Mouse (Mus musculus) heart, postnatal 25 days (tissue): ENCODE data around the gene 1190007I07Rik. TPM values are rescaled to one million over a fixed set of nuclear protein-coding genes. Genes with fewer than 3 reads are reported as not detected.
"Not testable (repeated sequence)": the region's sequence is repeated elsewhere in the genome, so short reads cannot be mapped to it uniquely, and the experiment has no call there.

Experiments
- DNase-seq: peaks from one replicate; pipeline ENCODE4 v3.0.0; 2022; ENCODE audit warnings: low spot score
- intact Hi-C: fragments of 180-260 bp; cut with DNase I; formaldehyde crosslinking; loops from one replicate; pipeline ENCODE4 v1.15.1; 2025
- total RNA-seq, 2 experiments: library from RNA; stranded (reverse); gene quantifications; 2 replicates each; pipeline ENCODE4 v1.2.3; 2021

Gene 1190007I07Rik
- total RNA-seq, 2 experiments from 2014 or later: 29.3 to 31.4 TPM

GRCm38 (mm10) chr10:82630497-82630896 is 7.5 kb upstream of the 1190007I07Rik start:
- no peak for DNase-seq
- intact Hi-C loops: no loop called here

- intact Hi-C loops: loop anchor here (10.0 kb wide), 2 partner anchors 915 to 1005 kb away; partner anchors contain the start of genes Ankrd24, Sirt6 and Washc4
- peak; percentile 87 for DNase-seq
Observed at GRCm38 (mm10) chr10:82629586-82630255, 6.7 kb upstream of the 1190007I07Rik start, which contains the start of gene Tdg. Gene Tdg (plus strand): TSS chr10:82629828.

GRCm38 (mm10) chr10:82629111-82629585 is 6.1 kb upstream of the 1190007I07Rik start:
- intact Hi-C loops: loop anchor here (10.0 kb wide), 2 partner anchors 916 to 1004 kb away; partner anchors contain the start of genes Ankrd24, Sirt6 and Washc4
- no peak for DNase-seq

DNA sequence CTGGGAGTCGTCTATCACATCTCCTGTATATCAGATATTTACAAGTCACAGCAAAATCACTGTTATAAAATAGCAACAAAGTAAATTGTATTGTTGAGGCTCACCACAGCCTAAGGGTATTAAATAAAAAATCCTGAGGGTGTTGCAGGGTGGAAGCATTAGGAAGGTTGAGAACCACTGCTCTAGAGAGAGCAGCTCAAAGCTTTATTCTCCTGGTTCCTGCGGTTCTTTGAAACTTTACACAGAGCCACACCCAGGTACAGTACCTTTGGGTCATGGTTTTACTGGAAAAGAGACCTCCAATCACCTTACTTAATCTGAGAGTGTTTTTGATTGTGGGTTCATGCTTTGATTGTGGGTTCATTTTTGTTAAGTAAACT is 515 bp upstream of the 1190007I07Rik start:
- intact Hi-C loops: loop anchor here (10.0 kb wide), 2 partner anchors 921 to 999 kb away; partner anchors contain the start of genes Ankrd24, Sirt6 and Washc4
- DNase-seq: not testable (repeated sequence)

- DNase-seq: no peak
- intact Hi-C loops: loop anchor here (10.0 kb wide), 2 partner anchors 923 to 997 kb away; partner anchors contain the start of genes Ankrd24, Sirt6 and Washc4
Observed at GRCm38 (mm10) chr10:82622235-82622634, 793 bp downstream of the 1190007I07Rik start.

DNA sequence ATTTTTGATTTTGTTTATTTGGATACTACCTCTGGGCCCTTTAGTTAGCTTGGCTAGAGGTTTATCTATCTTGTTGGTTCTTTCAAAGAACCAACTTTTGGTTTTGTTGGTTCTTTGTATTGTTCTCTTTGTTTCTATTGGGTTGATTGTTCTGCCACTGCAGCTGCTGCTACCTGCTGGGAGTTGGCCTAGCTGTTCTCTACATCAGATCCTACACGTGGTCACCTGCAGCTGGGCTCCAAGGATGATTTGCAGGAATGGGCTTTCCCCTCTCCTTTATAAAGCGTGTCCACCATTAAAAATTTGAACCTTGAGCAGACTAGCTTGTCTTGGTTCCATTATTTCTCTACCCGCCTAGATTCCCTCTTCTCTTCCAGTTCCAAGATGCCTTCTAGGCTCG is 28.6 kb downstream of the 1190007I07Rik start:
- intact Hi-C loops, DNase-seq: not testable (repeated sequence)

GRCm38 (mm10) chr10:82589673-82590072 is 33.4 kb downstream of the 1190007I07Rik start:
- intact Hi-C loops, DNase-seq: not testable (repeated sequence)

- intact Hi-C loops, DNase-seq: not testable (repeated sequence)
Observed at GRCm38 (mm10) chr10:82571091-82571490, 51.9 kb downstream of the 1190007I07Rik start.

Other genes with a start within 250 kb of the 1190007I07Rik start
- not detected for gene Gm1553, start 130.6 kb downstream of the 1190007I07Rik start, total RNA-seq
- 10 to 100 TPM; 15.9 to 18.8 TPM for gene Tdg, start 6.6 kb upstream of the 1190007I07Rik start, total RNA-seq
- gene Glt8d2, start 67.4 kb upstream of the 1190007I07Rik start, total RNA-seq: 1 to 10 TPM; 3.4 to 3.6 TPM
- 10 to 100 TPM; 31.3 to 31.6 TPM for gene Hcfc2, start 72.9 kb upstream of the 1190007I07Rik start, total RNA-seq
- gene Nfyb, start 140.9 kb upstream of the 1190007I07Rik start, total RNA-seq: 10 to 100 TPM; 13.3 to 17.6 TPM
- 10 to 100 TPM; 44.1 to 50.2 TPM for gene Txnrd1, start 210.7 kb upstream of the 1190007I07Rik start, total RNA-seq
- gene Eid3, start 243.4 kb upstream of the 1190007I07Rik start, total RNA-seq: 1 to 10 TPM in 1 of 2 experiments, under 1 TPM in 1; 0.57 to 1.3 TPM